Mouse (Mus musculus): ENCODE results near the gene Foxl2. TPM values are rescaled to one million over a fixed set of nuclear protein-coding genes. Genes with fewer than 3 reads are reported as not detected.

Foxl2 gene
- 1.7 and 3.1 TPM in 2 replicates for polyA plus RNA-seq (2014; fragmentation: Nextera tagmentation; extraction: Ambion mirVana)

DNA sequence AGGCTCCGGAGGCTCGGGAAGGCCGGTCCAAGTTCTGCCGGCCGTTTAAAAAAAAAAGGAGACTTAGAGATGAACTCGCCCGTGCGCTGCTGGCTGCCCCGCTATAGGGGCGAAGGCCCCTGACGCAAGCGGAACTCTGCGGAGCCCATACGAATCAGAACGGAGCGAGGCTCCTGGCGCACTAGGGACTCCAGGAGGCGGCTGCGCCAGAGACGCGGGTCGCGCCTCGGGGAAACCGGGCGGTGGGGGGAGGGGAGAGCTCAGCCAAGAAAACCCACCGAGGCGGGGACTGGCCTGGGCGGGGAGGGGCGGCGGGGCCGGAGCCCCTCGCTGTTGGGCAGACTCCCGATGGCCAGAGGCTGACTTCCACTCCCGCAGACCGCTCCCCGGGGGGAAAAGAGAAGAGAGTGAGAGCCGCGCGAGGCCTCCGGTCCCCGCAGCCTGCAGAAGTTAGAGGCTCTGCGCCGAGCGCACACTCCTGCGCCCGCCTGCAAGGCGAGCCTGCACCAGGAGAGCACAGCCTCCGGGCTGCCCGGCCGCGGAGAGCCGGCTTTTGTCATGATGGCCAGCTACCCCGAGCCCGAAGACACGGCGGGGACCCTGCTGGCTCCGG is at the start of gene Foxl2:
TSS of gene Foxl2 (plus strand) at position 186 of the 613 bp plus-strand sequence.
- Histone ChIP-seq H3K27me3 (ENCODE audit: control insufficient read depth, insufficient read depth, low read length) (peaks cover 94% of the 10 kb centered on the region), H3K27ac (ENCODE audit: low read depth, low read length) (peak within 1 kb of the TSS; percentile 46; the same call in 1 of the 2 replicates), H3K36me3 (ENCODE audit: control insufficient read depth, insufficient read depth, low read length) (no peaks in the 10 kb centered on the region), H3K4me2 (ENCODE audit: low read depth, low read length, severe bottlenecking) (peak within 1 kb of the TSS; percentile 81), H3K4me1 (replicated peaks; ENCODE audit: control insufficient read depth, insufficient read depth, low read length) (peaks cover 19% of the 10 kb centered on the region), H3K4me3 (ENCODE audit: low read depth, low read length) (peak within 1 kb of the TSS; percentile 42), H3K9ac (ENCODE audit: low read length) (peak within 1 kb of the TSS; percentile 53), H3K9me3 (ENCODE audit: control insufficient read depth, low read length) (no peaks in the 10 kb centered on the region)
- peak; percentile 64 for ATAC-seq (replicated peaks; ENCODE audit: low FRiP score)
- WGBS, result under 1% methylated on average over 55 of the region's 58 CpGs
- DNase-seq (ENCODE audit: low spot score), result peak; percentile 82

DNA sequence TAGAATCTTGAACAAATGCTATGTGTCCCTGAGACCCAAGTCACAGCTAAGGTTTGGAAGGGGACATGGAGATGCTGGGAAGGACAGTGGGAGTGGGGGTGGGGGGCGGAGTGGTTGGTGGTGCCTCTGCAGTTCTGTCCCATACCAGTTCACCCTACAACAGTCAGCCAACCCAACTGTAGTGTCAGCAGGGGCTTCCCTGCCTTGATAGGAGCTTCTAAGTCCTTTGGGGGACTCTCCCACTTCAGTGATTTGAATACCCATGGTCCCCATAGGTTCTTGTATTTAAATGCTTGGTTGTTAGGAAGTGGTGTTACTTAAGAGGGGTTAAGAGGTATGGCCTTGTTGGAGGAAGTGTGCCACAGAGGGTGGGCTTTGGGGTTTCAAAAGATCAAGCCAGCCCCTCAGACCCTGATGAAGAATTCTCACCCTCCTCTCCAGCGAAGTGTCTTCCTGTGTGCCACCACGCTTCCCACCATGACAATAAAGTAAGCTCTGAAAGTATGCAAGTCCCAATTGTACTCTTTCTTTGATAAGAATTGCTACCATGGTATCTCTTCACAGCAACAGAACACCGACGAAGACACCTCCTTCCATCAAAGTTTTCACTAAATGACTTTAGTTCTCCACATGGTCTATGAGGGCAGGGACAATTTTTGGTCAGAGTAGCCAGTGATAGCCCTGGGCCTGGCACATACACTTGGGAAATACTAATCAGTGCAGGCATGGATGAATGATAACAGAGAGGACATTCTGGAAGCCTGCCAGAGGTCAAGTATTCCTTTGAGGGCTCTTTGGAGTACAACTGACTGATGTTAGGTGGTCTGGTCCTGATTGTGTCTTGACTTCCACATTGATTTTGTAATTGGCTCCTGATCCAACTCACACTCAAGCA is 34.2 kb upstream of the Foxl2 start:
- Histone ChIP-seq H3K9me3 (ENCODE audit: control insufficient read depth, low read length) (no peaks in the 10 kb centered on the region), H3K27ac (ENCODE audit: low read depth, low read length) (no peak overlapping the region), H3K4me3 (ENCODE audit: low read depth, low read length) (no peak overlapping the region), H3K4me2 (ENCODE audit: low read depth, low read length, severe bottlenecking) (no peak overlapping the region), H3K4me1 (replicated peaks; ENCODE audit: control insufficient read depth, insufficient read depth, low read length) (no peaks in the 10 kb centered on the region), H3K27me3 (ENCODE audit: control insufficient read depth, insufficient read depth, low read length) (no peaks in the 10 kb centered on the region), H3K9ac (ENCODE audit: low read length) (no peak overlapping the region), H3K36me3 (ENCODE audit: control insufficient read depth, insufficient read depth, low read length) (no peaks in the 10 kb centered on the region)
- DNase-seq (ENCODE audit: low spot score), result no peak
- WGBS, result 91% methylated on average over 5 of the region's 5 CpGs
- ATAC-seq (replicated peaks; ENCODE audit: low FRiP score), result no peak

DNA sequence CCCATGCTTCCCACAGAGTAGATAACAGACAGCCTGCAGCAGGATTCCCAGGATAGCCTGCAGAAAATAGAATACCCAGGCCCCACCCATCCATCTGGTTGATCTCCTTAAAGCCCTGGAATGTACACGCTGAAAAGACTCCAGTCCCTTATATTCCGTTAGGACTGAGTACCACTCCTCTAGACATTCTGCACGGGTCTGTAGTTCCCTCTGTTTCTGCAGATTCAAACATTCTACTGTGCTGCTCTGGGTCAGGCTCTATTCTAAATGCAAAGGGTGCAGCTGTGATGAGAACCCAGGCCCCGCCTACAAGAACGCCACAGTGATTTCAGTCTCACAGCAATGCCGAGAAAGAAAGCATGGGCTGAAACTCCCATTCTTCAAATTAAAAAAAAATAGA is 32.0 kb upstream of the Foxl2 start:
- WGBS, result 16% methylated on average over 6 of the region's 6 CpGs
- Histone ChIP-seq H3K4me1 (replicated peaks; ENCODE audit: control insufficient read depth, insufficient read depth, low read length) (no peaks in the 10 kb centered on the region), H3K4me3 (ENCODE audit: low read depth, low read length) (no peak overlapping the region), H3K9me3 (ENCODE audit: control insufficient read depth, low read length) (no peaks in the 10 kb centered on the region), H3K27ac (ENCODE audit: low read depth, low read length) (no peak overlapping the region), H3K27me3 (ENCODE audit: control insufficient read depth, insufficient read depth, low read length) (no peaks in the 10 kb centered on the region), H3K36me3 (ENCODE audit: control insufficient read depth, insufficient read depth, low read length) (no peaks in the 10 kb centered on the region), H3K4me2 (ENCODE audit: low read depth, low read length, severe bottlenecking) (no peak overlapping the region), H3K9ac (ENCODE audit: low read length) (no peak overlapping the region)
- DNase-seq (ENCODE audit: low spot score) (no peak), ATAC-seq (replicated peaks; ENCODE audit: low FRiP score) (no peak)

DNA sequence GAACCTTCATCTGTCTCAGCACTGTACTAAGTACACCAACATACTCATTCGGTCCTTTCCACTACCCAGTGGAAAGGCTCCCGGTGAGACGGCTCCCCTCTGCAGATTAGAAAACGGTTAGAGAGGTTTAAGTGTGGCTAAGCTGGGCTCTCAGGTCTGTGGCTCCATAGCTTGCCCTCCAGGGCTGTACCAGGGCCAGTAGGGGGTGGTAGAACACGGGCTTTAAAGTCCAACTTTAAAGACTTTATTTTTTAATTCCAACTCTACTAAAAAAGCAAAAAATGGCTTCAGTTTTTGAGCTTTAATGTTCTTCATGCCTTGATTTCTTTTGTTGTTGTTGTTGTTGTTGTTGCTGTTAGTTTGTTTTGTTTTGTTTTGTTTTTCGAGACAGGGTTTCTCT is 30.9 kb upstream of the Foxl2 start:
- Histone ChIP-seq H3K9me3 (ENCODE audit: control insufficient read depth, low read length) (no peaks in the 10 kb centered on the region), H3K4me3 (ENCODE audit: low read depth, low read length) (no peak overlapping the region), H3K27ac (ENCODE audit: low read depth, low read length) (no peak overlapping the region), H3K9ac (ENCODE audit: low read length) (no peak overlapping the region), H3K27me3 (ENCODE audit: control insufficient read depth, insufficient read depth, low read length) (no peaks in the 10 kb centered on the region), H3K36me3 (ENCODE audit: control insufficient read depth, insufficient read depth, low read length) (no peaks in the 10 kb centered on the region), H3K4me2 (ENCODE audit: low read depth, low read length, severe bottlenecking) (no peak overlapping the region), H3K4me1 (replicated peaks; ENCODE audit: control insufficient read depth, insufficient read depth, low read length) (no peaks in the 10 kb centered on the region)
- 64% methylated on average over 6 of the region's 6 CpGs for WGBS
- ATAC-seq (replicated peaks; ENCODE audit: low FRiP score), result no peak
- no peak for DNase-seq (ENCODE audit: low spot score)

DNA sequence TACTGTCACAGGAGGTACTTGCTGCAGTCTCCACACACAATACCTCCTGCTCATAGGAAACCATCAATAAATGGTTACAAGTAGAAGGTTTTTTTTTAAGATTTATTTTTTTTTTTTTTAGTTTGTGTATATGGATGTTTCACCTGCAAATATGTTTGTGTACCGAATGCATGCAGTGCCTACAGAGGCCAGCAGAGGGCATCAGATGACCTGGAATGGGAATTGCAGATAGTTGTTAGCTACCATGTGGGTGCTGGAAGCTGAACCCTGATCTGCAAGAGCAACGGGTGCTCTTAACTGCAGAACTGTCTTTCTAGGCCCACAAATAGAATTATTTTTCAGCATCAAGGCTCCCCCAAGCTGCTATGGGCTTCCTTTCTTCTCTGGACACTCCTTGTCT is 25.6 kb upstream of the Foxl2 start:
- no peak overlapping the region for H3K27ac ChIP-seq (ENCODE audit: low read depth, low read length)
- DNase-seq (ENCODE audit: low spot score) (no peak), ATAC-seq (replicated peaks; ENCODE audit: low FRiP score) (no peak)
- H3K4me3 ChIP-seq (ENCODE audit: low read depth, low read length), result no peak overlapping the region
- 90% methylated on average over 2 of the region's 2 CpGs for WGBS
- H3K9me3 ChIP-seq (ENCODE audit: control insufficient read depth, low read length), result no peaks in the 10 kb centered on the region
- no peak overlapping the region for H3K9ac ChIP-seq (ENCODE audit: low read length)
- no peak overlapping the region for H3K4me2 ChIP-seq (ENCODE audit: low read depth, low read length, severe bottlenecking)
- no peaks in the 10 kb centered on the region for H3K36me3 ChIP-seq (ENCODE audit: control insufficient read depth, insufficient read depth, low read length)
- no peaks in the 10 kb centered on the region for H3K27me3 ChIP-seq (ENCODE audit: control insufficient read depth, insufficient read depth, low read length)
- H3K4me1 ChIP-seq (replicated peaks; ENCODE audit: control insufficient read depth, insufficient read depth, low read length), result 0 out of 2 replicates have a peak, but pooled peaks cover 2% of the 10 kb centered on the region

DNA sequence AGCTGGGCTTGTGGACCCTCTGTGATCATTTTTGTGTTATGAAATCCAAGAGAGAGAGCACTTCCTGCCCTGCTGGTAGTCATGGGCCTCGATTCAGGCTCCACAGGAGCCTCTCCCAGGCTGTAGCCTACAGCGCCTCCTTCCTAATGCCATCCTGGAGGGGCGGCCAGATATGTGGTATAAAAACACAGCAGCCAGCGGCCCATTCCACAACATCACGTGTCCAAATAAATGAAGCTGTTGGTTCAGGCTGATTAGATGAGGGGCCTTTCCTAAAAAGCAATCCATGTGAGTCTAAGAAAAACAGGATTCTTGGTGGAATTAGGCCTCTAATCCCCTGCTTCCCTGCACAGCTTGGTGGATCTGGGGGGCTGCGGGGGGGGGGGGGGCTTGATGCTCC is 22.2 kb upstream of the Foxl2 start:
- no peaks in the 10 kb centered on the region for H3K36me3 ChIP-seq (ENCODE audit: control insufficient read depth, insufficient read depth, low read length)
- no peak for ATAC-seq (replicated peaks; ENCODE audit: low FRiP score)
- H3K4me2 ChIP-seq (ENCODE audit: low read depth, low read length, severe bottlenecking), result no peak overlapping the region
- H3K27me3 ChIP-seq (ENCODE audit: control insufficient read depth, insufficient read depth, low read length), result no peaks in the 10 kb centered on the region
- no peaks in the 10 kb centered on the region for H3K9me3 ChIP-seq (ENCODE audit: control insufficient read depth, low read length)
- no peak for DNase-seq (ENCODE audit: low spot score)
- H3K4me3 ChIP-seq (ENCODE audit: low read depth, low read length), result no peak overlapping the region
- WGBS, result 3% methylated on average over 6 of the region's 6 CpGs
- no peak overlapping the region for H3K27ac ChIP-seq (ENCODE audit: low read depth, low read length)
- no peak overlapping the region for H3K9ac ChIP-seq (ENCODE audit: low read length)
- H3K4me1 ChIP-seq (replicated peaks; ENCODE audit: control insufficient read depth, insufficient read depth, low read length), result 0 out of 2 replicates have a peak, but pooled peaks cover 2% of the 10 kb centered on the region

DNA sequence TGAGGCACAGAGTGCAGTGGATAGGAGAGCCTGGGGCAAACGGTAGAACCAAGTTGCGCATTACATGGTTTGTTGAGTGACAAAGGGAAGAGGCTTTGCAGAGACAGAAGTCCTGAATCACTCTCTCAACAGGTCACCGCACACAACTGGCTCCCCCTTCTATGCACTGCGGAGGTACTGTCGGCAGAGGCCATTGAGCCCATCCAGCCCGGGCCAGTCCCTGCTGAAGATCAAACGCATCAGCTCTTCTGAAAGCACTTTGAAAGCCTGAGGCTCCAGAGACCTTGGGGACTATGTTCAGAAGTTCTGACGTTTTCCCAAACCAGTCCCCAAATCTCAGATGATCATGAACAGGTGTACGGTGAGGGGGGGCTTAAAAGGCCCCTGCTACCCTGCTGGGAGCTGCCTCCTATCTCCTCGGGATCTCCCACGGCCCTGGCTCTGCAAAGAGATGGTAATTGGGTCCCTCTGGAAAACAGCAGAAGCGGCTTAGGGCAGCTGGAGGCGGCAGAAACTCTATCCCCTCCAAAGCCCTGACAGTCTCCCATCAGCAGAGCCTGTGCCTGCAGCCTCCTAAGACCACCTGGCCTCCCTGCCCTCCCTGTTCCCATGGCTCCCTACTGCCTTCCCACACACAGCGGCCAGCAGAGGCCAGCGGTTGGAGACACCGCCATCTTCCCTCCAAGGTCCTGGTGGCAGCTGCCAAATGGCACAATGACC is 19.7 kb upstream of the Foxl2 start:
- no peak for DNase-seq (ENCODE audit: low spot score)
- no peak for ATAC-seq (replicated peaks; ENCODE audit: low FRiP score)
- H3K4me1 ChIP-seq (replicated peaks; ENCODE audit: control insufficient read depth, insufficient read depth, low read length), result 0 out of 2 replicates have a peak, but pooled peaks cover 2% of the 10 kb centered on the region

DNA sequence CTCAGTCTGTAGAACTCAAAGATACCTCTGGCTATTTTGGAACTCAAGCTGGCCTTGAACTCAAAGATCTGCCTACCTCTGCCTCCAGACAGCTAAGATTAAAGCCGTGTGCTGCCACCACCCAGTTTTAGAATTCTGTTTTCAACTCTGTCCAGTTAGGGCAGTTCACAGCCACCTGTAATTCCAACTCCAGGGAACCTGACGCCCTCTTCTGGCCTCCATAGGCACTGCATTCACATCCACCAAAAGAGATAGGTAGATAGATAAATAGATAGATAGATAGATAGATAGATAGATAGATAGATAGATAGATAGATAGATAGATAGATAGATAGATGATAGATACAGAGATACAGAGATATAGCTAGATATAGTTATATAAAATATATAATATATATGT is 15.8 kb upstream of the Foxl2 start:
- DNase-seq (ENCODE audit: low spot score), result no peak
- Histone ChIP-seq H3K9me3 (ENCODE audit: control insufficient read depth, low read length) (no peaks in the 10 kb centered on the region), H3K9ac (ENCODE audit: low read length) (no peak overlapping the region), H3K27me3 (ENCODE audit: control insufficient read depth, insufficient read depth, low read length) (no peaks in the 10 kb centered on the region), H3K27ac (ENCODE audit: low read depth, low read length) (no peak overlapping the region), H3K4me1 (replicated peaks; ENCODE audit: control insufficient read depth, insufficient read depth, low read length) (no peaks in the 10 kb centered on the region), H3K4me3 (ENCODE audit: low read depth, low read length) (no peak overlapping the region), H3K4me2 (ENCODE audit: low read depth, low read length, severe bottlenecking) (no peak overlapping the region), H3K36me3 (ENCODE audit: control insufficient read depth, insufficient read depth, low read length) (no peaks in the 10 kb centered on the region)
- 18% methylated on average over 2 of the region's 2 CpGs for WGBS
- ATAC-seq (replicated peaks; ENCODE audit: low FRiP score), result no peak

More for the DNA sequence above, 19.7 kb upstream of the Foxl2 start:
- H3K4me3 ChIP-seq (ENCODE audit: low read depth, low read length), result no peak overlapping the region
- H3K36me3 ChIP-seq (ENCODE audit: control insufficient read depth, insufficient read depth, low read length), result no peaks in the 10 kb centered on the region
- H3K9me3 ChIP-seq (ENCODE audit: control insufficient read depth, low read length), result no peaks in the 10 kb centered on the region
- H3K27ac ChIP-seq (ENCODE audit: low read depth, low read length), result no peak overlapping the region
- no peaks in the 10 kb centered on the region for H3K27me3 ChIP-seq (ENCODE audit: control insufficient read depth, insufficient read depth, low read length)
- H3K4me2 ChIP-seq (ENCODE audit: low read depth, low read length, severe bottlenecking), result no peak overlapping the region
- no peak overlapping the region for H3K9ac ChIP-seq (ENCODE audit: low read length)
- 20% methylated on average over 16 of the region's 16 CpGs for whole genome bisulfite sequencing
